Mouse (Mus musculus): ENCODE measurements around the gene Chrm4.

The Chrm4 gene

GRCm38 (mm10) chr2:91922586-91923414, 4.2 kb upstream of the Chrm4 start:
- DNase-seq (ENCODE audit: low read depth, low spot score), result no peak

- DNase-seq (ENCODE audit: low read depth, low spot score), result peak; percentile 70
These were observed 3.4 kb upstream of the Chrm4 start for GRCm38 (mm10) chr2:91923415-91924337.

- DNase-seq (ENCODE audit: low read depth, low spot score), result no peak
These were observed 2.3 kb upstream of the Chrm4 start for GRCm38 (mm10) chr2:91924726-91925125.

- DNase-seq (ENCODE audit: low read depth, low spot score), result no peak
These were observed 1.6 kb upstream of the Chrm4 start for GRCm38 (mm10) chr2:91925442-91925841.

- peak; percentile 62 for DNase-seq (ENCODE audit: low read depth, low spot score)
These were observed 931 bp downstream of the Chrm4 start for GRCm38 (mm10) chr2:91927826-91928533.

GRCm38 (mm10) chr2:91928534-91929350, 1.7 kb downstream of the Chrm4 start:
- no peak for DNase-seq (ENCODE audit: low read depth, low spot score)

GRCm38 (mm10) chr2:91929455-91929854, 2.4 kb downstream of the Chrm4 start:
- DNase-seq (ENCODE audit: low read depth, low spot score), result no peak

- DNase-seq (ENCODE audit: low read depth, low spot score), result peak; percentile 65
These were observed 2.9 kb downstream of the Chrm4 start for GRCm38 (mm10) chr2:91929936-91930335.

GRCm38 (mm10) chr2:91930761-91931291, 3.8 kb downstream of the Chrm4 start:
- no peak for DNase-seq (ENCODE audit: low read depth, low spot score)

GRCm38 (mm10) chr2:91931328-91932159, 4.5 kb downstream of the Chrm4 start:
- DNase-seq (ENCODE audit: low read depth, low spot score), result no peak

GRCm38 (mm10) chr2:91932160-91932711, 5.2 kb downstream of the Chrm4 start, which contains the start of gene Mdk:
Mdk (minus strand) TSS chr2:91932297.
- no peak for DNase-seq (ENCODE audit: low read depth, low spot score)

GRCm38 (mm10) chr2:91932737-91933350, 5.8 kb downstream of the Chrm4 start:
- no peak for DNase-seq (ENCODE audit: low read depth, low spot score)

GRCm38 (mm10) chr2:91933471-91933870, 6.4 kb downstream of the Chrm4 start:
- DNase-seq (ENCODE audit: low read depth, low spot score), result no peak

- no peak for DNase-seq (ENCODE audit: low read depth, low spot score)
These were observed 7.0 kb downstream of the Chrm4 start for GRCm38 (mm10) chr2:91934016-91934415.

GRCm38 (mm10) chr2:91934826-91935525, 7.9 kb downstream of the Chrm4 start:
- no peak for DNase-seq (ENCODE audit: low read depth, low spot score)

GRCm38 (mm10) chr2:91936154-91936553, 9.1 kb downstream of the Chrm4 start:
- no peak for DNase-seq (ENCODE audit: low read depth, low spot score)

GRCm38 (mm10) chr2:91939303-91939935, 12.4 kb downstream of the Chrm4 start:
- no peak for DNase-seq (ENCODE audit: low read depth, low spot score)

GRCm38 (mm10) chr2:91942356-91942755, 15.3 kb downstream of the Chrm4 start:
- no peak for DNase-seq (ENCODE audit: low read depth, low spot score)
